Mouse (Mus musculus): ENCODE measurements around the gene Moxd1. TPM values are rescaled to one million over a fixed set of nuclear protein-coding genes. Genes with fewer than 3 reads are reported as not detected.

The Moxd1 gene
- total RNA-seq, 2 experiments from 2014 or later: 0.26 to 0.57 TPM

GRCm38 (mm10) chr10:24343068-24343467, 119.8 kb downstream of the Moxd1 start:
- intact Hi-C loops (cut with DNase I): no loop called here
- no peak for DNase-seq

Other genes starting within 250 kb of the Moxd1 start
- not detected for gene Taar6, start 237.9 kb upstream of the Moxd1 start, total RNA-seq (2021)
- not detected for gene Taar7a, start 230.0 kb upstream of the Moxd1 start, total RNA-seq (2021)
- not detected for gene Taar7b, start 223.6 kb upstream of the Moxd1 start, total RNA-seq (2021)
- not detected for gene Taar7d, start 196.3 kb upstream of the Moxd1 start, total RNA-seq (2021)
- not detected for gene Taar7e, start 185.9 kb upstream of the Moxd1 start, total RNA-seq (2021)
- gene Taar7f, start 174.0 kb upstream of the Moxd1 start, total RNA-seq (2021): not detected
- not detected for gene Taar8a, start 147.0 kb upstream of the Moxd1 start, total RNA-seq (2021)
- gene Taar8b, start 131.2 kb upstream of the Moxd1 start, total RNA-seq (2021): not detected
- not detected for gene Taar8c, start 121.6 kb upstream of the Moxd1 start, total RNA-seq (2021)
- not detected for gene Taar9, start 114.0 kb upstream of the Moxd1 start, total RNA-seq (2021)
- 10 to 100 TPM; 21.5 to 24.3 TPM for gene Stx7, start 74.2 kb upstream of the Moxd1 start, total RNA-seq (2021)